Mouse (Mus musculus): ENCODE data around the gene Spata17.
A peak's percentile ranks its signal among the peaks of the same experiment; 100 is the strongest.

Spata17 gene

DNA sequence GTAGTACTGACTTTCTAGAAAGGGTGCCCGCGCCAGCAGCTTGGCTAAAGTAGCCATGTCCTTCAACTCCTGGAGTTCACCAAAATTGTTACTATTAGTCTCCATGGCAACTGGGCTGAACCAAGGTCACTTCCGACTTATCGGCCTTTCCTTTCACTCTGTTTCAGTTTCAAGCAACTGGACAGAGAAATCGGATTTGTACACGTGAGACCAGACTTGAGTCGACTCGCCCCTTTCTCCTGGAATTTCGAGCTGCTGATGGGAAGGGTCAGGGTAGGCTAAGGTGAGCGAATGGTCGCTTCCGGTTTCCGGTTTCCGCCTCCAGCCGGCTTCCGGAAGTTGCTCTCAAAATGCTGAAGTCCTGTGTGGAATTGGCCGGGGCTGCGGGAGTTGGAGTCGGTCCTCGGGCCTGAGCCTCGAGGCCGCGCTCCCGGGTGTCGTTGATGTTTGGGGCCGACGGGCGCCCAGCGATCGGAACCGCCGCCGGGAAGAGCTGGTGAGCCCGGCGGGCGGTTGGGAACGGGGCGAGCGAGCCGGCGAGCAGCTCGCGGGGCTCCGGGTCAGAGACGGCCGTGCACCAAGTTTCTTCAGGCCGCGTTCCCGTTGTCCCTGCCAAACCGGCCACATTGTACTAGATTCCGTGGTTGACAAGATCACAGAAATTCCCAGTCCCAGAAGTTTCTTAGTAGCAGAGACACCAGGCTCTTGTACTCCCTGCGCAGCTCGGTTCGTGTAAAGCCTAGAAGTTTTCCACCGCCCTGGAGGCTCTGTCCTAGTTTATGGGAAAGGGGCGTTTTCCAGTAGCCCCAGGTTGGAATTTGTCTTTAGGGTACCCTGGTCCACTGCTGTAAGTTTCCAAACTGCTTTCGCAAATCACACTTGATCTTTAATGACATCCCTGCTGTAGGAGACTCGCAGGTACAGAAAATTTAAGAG lies at the start of gene Spata17, which contains the start of gene Gpatch2:
Gene Spata17, minus strand, starts transcription at position 285 of the 936 bp plus-strand sequence.
Gene Gpatch2, plus strand, starts transcription at position 328 of the 936 bp plus-strand sequence.
- peak; percentile 62 for DNase-seq (ENCODE audit: low spot score)

DNA sequence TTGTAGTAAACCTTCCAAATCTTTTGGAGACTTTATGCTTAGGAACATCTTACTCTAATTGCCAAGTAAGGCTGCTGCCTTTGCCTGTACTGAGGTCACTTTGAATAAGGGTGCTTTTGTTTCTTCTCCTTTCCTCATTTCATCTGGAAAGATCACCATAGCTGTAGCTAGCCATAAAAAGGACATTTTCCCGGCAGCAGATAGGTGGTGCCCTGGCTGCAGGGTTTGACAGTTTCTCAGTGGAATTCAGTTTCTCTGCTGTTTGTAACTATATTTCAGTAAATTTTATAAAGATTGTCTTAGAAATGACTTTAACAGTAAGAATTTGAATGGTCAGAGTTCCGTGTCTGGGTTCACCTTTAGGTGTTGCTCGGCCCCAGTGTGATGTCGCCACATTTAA lies 43.5 kb upstream of the Spata17 start:
- DNase-seq (ENCODE audit: low spot score) = no peak

DNA sequence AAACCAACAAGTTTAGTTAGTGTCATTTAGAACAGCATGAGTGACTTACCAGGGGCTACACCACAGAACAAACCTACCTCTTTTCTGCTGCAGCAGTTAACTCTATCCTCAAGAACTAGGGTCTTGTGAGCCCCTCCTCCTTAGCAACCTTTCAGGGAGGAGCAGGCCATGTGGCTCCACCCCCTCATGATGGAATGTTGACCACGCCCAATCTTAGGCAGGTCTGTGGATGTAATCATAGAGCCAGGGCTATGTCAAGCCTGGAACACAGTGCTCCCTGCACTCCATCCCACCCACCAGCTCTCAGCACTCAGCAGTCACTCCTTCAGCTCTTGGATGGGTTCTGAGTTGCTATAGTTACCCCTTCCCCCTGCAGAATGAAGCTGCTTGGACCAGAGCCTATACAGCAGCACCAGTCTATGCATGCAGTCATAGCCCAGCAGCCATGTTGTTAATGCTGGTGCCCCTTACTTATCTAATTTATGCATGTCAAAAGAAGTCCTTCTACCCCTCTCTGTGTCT lies 35.5 kb upstream of the Spata17 start:
- DNase-seq (ENCODE audit: low spot score) = no peak

DNA sequence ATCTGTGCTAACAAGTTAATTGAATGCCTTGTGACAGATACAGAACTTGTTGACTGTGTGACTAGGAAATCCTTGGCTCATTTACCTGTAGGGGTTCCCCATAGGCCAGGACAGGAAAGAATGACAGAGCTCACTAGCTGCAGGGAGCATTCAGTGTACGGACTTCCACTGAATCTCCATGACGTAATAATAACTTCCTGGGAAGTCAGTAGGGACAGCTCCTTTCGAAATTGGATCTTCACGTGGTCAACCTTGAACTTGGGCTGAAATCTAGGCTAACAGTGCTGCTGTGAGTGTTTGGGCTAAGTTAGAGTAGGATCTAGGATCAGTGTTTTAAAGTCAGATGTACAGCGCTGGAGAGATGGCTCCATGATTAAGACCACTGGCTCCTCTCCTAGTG lies 29.5 kb upstream of the Spata17 start:
- no peak for DNase-seq (ENCODE audit: low spot score)

- DNase-seq (ENCODE audit: low spot score) = no peak
These were observed 26.1 kb upstream of the Spata17 start for GRCm38 (mm10) chr1:187241329-187241728.

- DNase-seq (ENCODE audit: low spot score) = no peak
These were observed 25.0 kb upstream of the Spata17 start for GRCm38 (mm10) chr1:187240304-187240703.

DNA sequence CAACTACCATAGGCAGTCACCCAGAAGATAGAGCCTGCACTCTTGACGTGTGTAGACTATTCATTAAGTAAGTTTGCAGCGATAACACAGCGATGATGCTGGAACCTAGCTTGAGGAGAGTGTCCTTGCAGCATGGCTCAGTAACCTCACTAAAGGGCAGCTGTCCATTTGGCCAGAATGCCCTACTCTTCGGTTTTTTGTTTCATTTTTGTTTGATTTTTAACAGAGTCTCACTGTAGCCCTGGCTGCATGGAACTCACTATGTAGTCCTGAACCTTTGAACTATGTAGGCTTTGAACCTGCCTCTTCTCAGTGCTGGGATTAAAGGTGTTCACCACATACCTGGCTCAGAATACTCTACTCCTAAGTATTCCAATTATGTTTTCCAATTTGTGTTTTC lies 22.8 kb upstream of the Spata17 start:
- no peak for DNase-seq (ENCODE audit: low spot score)

DNA sequence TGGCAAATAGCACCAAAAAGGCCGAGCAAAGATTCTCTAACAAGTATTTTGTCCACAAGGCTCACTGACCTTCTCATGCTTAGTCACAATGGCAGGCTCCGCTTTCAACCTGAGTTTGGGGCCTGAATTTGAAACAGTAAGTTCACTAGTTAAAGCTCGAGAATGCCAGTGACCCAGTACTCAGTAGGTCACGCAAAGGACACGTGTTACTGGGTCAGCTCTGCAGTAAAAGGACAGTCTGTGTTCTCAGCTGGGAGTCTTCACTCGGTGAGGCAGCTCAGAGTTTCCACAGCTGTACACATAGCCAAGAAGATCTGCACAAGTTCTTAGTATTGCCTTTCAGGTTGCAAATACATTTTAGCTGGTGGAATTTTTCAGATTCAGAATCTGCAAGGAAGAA lies 21.0 kb upstream of the Spata17 start:
- DNase-seq (ENCODE audit: low spot score) = no peak

GRCm38 (mm10) chr1:187235161-187235560 lies 19.9 kb upstream of the Spata17 start:
- DNase-seq (ENCODE audit: low spot score) = no peak

- DNase-seq (ENCODE audit: low spot score) = no peak
These were observed 17.8 kb upstream of the Spata17 start for GRCm38 (mm10) chr1:187232996-187233615.

DNA sequence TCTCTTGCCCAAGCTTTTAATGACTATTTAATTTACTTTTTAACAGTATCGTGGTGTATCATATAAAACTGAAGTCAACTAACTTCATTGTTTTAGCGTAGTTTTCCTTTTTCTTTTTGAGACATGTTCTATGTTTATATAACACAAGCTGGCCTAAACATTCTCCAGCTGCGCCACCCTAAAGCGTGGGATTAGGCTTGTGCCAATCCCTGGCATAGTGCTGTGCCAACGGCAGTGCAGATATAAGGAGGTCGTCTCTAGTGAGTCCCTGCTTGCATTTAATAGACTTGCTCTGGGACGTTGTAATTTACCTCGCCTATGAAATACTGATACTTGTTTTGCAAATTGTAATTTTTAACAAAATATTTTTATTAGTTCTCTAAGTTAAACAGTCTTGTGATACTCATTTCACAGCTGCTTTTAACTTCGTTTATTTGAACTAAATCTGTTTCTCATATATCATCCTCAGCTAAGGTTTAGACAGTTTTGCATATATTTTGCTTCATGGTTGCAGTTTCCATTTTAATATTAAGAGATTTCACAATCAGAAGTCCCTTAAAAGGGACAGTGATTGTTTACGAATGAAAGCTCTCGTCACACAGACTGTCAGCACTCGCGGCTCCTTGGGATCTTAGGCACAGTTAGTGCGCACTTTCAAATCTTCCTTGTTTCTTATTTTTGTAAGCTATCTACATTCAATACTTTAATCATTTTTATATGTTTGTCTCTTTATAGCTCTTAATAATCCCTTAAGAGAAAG lies 17.1 kb upstream of the Spata17 start:
- DNase-seq (ENCODE audit: low spot score) = no peak

DNA sequence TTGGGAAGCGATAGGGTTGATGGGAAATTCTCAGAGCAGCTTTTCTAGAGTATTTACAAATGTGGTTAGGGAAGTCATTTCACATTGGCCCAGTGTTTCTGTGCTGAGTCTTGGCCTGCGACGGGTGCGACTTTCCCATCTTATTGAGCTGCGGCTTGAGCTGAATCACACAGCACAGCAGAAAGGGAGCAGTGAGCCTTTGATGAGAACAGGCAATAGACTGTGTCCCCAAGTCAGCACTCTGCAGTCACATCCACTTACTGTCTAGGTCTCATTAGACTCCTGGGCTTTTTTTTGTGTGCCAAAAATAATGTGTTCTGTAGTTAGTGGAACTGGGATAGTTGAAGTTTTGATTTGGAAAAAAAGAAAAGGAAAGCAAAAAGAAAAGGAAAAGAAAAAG lies 15.0 kb upstream of the Spata17 start:
- DNase-seq (ENCODE audit: low spot score) = no peak

- no peak for DNase-seq (ENCODE audit: low spot score)
These were observed 13.3 kb upstream of the Spata17 start for GRCm38 (mm10) chr1:187228414-187229146.

DNA sequence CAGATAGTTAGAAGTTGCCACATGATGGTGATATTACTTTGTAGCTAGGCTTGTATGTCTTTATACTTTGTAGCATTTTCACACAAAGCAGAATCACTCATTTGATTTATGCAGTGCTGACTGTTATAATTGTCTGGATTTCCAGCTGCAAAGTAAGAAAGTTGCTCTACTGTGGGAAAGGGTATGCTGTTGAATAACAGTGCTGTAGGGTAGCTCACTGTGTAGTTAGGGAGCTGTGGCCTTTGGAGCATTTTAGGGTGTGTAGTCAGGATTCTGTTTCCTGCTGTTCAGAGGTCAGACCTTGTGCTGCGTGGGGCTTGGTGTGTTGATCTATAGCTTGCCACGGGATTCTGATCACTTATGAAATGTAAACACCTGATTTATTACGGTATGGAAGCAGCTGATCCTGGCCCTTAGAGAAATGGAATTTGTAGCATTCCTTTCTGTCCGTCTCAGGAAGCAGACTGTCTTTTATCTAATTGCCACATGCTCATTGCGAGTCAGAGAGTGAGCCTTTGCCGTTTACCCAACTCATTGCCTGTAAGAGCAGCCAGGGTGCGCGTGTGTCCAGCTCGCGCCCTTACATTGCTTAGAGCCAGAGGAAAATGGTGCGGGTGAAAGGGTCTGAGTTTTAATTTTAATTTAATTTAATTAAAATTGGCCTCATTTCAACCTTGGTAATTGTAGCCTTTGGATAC lies 11.2 kb upstream of the Spata17 start:
- DNase-seq (ENCODE audit: low spot score) = no peak

DNA sequence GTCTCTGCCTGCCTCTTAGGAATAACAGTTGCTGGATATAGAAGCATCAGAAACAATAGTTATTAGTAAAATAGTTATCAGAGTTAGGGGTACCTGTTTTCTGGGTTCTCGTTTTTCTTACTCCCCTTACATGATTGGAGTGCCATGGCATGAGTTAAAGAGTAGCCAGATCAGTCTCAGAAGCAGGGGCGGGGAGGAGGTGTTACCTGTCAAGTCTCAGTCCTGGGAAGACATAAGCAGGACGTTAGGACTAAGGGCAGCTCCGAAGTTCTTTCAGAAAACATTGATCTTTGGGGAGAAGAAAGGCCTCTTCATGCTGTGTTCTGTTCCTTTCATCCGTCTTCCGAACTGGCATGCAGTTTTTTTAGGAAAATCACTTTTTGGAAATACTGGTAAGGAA lies 5.5 kb upstream of the Spata17 start:
- DNase-seq (ENCODE audit: low spot score) = no peak

GRCm38 (mm10) chr1:187216620-187217410 lies 1.6 kb upstream of the Spata17 start:
- DNase-seq (ENCODE audit: low spot score) = no peak

DNA sequence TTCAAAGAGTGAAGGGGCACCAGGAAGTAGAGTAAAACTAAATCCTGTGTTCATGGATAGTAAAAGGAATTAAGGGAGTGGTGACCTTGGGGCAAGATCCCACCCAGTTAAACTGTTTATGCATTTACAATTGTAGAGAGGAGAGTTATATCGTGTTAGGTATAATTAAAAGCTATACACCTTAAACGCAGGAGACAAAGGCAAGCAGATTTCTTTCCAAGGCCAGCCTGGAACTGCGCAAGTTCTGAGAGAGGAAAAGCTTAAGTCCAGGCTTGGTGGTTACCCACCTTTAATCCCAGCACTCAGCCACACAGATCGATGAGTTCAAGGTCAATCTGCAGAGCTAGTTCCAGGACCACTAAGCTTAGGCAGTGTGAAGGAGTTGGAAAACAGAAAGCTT lies 4.5 kb downstream of the Spata17 start:
- DNase-seq (ENCODE audit: low spot score) = no peak

GRCm38 (mm10) chr1:187209496-187209895 lies 5.8 kb downstream of the Spata17 start:
- DNase-seq (ENCODE audit: low spot score) = no peak

- DNase-seq (ENCODE audit: low spot score) = no peak
These were observed 9.8 kb downstream of the Spata17 start for GRCm38 (mm10) chr1:187205506-187205905.

GRCm38 (mm10) chr1:187178546-187178945 lies 36.7 kb downstream of the Spata17 start:
- DNase-seq (ENCODE audit: low spot score) = no peak

Data from ovary, adult 18-20 months (tissue).